Mouse (Mus musculus): ENCODE results near the gene Minos1. TPM values are rescaled to one million over a fixed set of nuclear protein-coding genes. Genes with fewer than 3 reads are reported as not detected.

Gene Minos1
- polyA plus RNA-seq, 1 experiment from 2014 or later, result 440 TPM

DNA sequence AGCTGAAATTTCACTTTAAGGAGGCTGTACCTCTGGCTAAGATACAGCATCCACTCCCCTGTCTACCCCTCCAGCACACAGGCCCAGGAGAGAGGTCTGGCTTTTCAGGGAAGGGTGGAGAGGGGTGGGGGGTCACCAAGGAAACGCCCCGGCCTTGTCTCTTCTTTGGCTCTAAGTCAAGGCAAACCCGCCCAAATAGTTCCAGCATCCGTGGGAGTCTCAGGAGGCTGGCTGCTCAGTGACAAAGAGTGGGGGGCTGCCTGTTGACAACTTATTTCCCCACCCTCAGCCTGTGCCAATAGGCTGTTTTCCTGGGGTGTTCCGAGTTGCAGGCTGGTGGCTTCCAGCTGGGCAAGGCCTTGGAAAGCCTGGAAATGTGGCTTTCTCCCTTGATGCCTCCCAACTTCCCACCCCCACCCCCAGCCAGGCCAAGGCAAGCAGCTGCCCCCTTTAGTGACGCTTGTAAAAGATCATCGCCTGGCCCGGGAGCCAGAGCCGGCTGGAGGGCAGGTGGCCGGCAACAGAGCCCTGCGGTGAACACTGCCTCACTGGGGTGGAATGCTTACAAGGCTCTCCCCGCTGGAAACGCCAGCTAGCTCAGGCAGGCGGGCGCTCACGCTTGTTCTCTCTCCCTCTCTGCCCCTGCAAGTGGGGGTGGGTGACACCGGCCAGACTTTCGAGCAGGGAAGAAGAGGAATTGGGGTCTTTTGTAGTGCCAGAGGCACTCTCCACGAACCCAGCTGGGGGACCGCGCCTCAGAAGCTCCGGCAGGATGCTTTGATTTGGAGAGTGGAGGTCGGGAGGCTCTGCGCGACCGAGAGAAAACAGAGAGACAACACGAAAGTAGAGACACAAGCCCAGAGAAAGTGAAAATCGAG, 39.2 kb downstream of the Minos1 start:
- no peaks in the 10 kb centered on the region for H3K36me3 ChIP-seq
- no peaks in the 10 kb centered on the region for H3K9me3 ChIP-seq (replicated peaks)
- H3K9ac ChIP-seq (replicated peaks), result peak overlapping the region; percentile 63
- H3K4me2 ChIP-seq, result peak overlapping the region; percentile 93
- peaks cover 33% of the 10 kb centered on the region for H3K4me1 ChIP-seq
- H3K27ac ChIP-seq (replicated peaks), result peak overlapping the region; percentile 78
- peaks cover 43% of the 10 kb centered on the region for H3K27me3 ChIP-seq (replicated peaks)
- H3K4me3 ChIP-seq (replicated peaks), result peak overlapping the region; percentile 55
- ATAC-seq (ENCODE audit: low FRiP score), result peak; percentile 42; the same call in 1 of the 2 replicates
- 3% methylated on average over 27 of the region's 28 CpGs for WGBS

DNA sequence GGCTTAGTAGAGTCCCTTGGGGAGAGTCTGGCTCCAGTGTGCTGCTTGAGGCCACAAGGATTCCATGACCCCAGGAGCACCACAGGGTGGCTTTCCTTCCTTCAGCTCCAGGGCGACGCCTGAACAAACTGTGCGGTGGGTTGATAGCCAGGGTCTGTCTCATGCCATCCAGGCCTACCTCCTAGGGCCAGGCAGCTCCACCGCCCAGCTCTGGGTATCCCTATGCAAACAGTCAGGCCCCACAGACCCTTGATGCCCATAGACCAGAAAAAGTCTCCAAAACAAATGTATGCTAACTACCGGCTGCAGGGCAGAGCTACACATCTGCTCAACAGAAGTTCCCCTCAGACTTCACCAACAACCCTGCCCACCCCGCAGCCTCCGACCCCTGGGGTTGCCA, 39.8 kb downstream of the Minos1 start:
- H3K27me3 ChIP-seq (replicated peaks), result peaks cover 43% of the 10 kb centered on the region
- 32% methylated on average over 7 of the region's 7 CpGs for WGBS
- H3K4me3 ChIP-seq (replicated peaks), result peak overlapping the region; percentile 55
- no peak for ATAC-seq (ENCODE audit: low FRiP score)
- 0 out of 2 replicates have a peak overlapping the region, but pooled peaks have one; percentile 63 for H3K9ac ChIP-seq (replicated peaks)
- peaks cover 33% of the 10 kb centered on the region for H3K4me1 ChIP-seq
- H3K27ac ChIP-seq (replicated peaks), result peak overlapping the region; percentile 78; the same call in 1 of the 2 replicates
- H3K36me3 ChIP-seq, result no peaks in the 10 kb centered on the region
- H3K4me2 ChIP-seq, result peak overlapping the region; percentile 93
- H3K9me3 ChIP-seq (replicated peaks), result no peaks in the 10 kb centered on the region

DNA sequence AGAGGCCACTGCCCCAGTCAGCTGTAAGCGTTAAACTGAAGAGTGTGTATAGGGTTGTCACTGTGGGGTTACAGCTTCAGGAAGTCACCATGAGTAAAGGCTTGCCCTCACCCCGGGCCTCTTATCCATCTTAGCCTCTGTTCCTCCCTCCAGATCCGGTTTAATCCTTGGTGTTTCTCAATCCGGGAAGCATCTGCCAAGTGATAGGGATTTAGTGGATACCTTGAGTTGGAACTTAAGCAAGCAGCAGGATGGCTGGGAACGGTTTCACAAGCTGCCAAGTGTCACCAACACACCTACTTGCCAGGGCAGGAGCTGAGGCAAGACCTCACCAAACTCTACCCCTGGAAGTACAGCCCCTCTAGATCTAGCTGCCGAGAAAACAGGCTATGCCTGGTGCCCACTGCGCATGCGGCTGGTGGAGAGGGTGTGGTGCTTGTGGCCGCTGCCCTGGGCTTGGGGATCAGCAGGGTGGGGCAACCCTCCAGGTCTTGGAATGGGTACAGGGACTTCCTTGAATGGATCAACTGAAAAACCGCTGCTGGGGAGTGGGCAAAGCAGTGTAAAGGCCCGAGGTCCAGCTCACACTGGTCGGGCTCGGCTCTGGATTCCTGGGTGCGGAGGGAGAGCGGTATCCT, 40.5 kb downstream of the Minos1 start:
- peak overlapping the region; percentile 93 for H3K4me2 ChIP-seq
- H3K9ac ChIP-seq (replicated peaks), result no peak overlapping the region
- WGBS, result 71% methylated on average over 15 of the region's 15 CpGs
- H3K4me3 ChIP-seq (replicated peaks), result peak overlapping the region; percentile 55; the same call in 1 of the 2 replicates
- H3K36me3 ChIP-seq, result no peaks in the 10 kb centered on the region
- H3K27ac ChIP-seq (replicated peaks), result no peak overlapping the region
- H3K4me1 ChIP-seq, result peaks cover 35% of the 10 kb centered on the region
- no peaks in the 10 kb centered on the region for H3K9me3 ChIP-seq (replicated peaks)
- ATAC-seq (ENCODE audit: low FRiP score), result no peak
- H3K27me3 ChIP-seq (replicated peaks), result peaks cover 44% of the 10 kb centered on the region

DNA sequence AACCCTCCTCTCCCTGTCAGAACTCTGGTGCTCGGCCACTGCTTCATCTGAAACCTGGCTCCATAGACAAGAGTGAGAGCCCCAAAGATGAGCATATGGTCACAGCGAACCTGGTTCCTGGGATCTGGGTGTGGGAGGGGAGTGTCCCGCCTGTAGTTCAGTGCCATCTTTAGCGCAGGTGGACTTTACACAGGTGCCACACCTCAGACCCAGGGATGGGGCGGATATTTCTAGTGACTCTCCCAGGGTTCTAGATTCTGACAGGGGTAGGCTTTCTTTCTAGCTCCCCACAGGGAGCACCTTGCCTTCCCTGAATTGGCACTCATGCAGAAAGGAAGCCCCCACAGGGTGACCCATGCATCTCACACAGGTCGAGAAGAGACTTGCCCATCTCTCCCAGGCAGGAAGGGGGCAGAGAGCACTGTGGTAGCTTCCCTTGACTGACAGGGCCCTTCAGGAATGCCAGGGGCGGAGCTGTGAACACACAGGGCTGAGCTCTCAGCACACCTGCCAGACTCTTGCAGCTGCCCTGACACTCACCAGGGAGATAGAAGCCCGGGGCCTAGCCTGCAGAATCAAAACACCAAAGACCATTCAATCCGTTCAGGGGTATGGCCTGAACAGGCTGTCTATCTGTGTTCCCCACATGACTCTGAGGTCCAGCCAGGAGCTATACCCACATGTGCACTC, 41.8 kb downstream of the Minos1 start:
- ATAC-seq (ENCODE audit: low FRiP score), result no peak
- 60% methylated on average over 9 of the region's 9 CpGs for WGBS
- Histone ChIP-seq H3K4me3 (replicated peaks) (no peak overlapping the region), H3K36me3 (no peaks in the 10 kb centered on the region), H3K27me3 (replicated peaks) (peaks cover 46% of the 10 kb centered on the region), H3K9ac (replicated peaks) (no peak overlapping the region), H3K4me1 (peaks cover 33% of the 10 kb centered on the region), H3K27ac (replicated peaks) (no peak overlapping the region), H3K9me3 (replicated peaks) (no peaks in the 10 kb centered on the region), H3K4me2 (no peak overlapping the region)

DNA sequence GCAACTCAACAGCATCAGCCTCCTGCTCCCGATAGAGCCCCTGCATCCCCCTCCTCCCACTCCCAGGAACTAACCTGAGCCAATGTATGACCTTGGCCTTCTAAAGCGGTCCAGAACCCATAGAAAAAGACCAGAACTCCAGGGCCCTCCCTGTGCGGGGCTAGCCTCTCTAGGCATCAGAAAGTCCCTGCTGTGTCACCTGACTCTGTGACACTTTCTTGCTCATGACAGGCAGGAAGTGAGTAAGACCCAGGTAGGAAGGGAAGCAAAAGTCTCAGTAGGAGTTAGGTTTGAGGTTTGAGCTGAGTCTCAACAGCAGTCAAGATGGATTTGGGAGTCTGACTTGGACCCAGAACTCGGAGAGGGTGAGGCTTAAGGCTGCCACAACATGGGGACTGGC, 43.9 kb downstream of the Minos1 start:
- ATAC-seq (ENCODE audit: low FRiP score), result no peak
- Histone ChIP-seq H3K27me3 (replicated peaks) (peaks cover 25% of the 10 kb centered on the region), H3K4me1 (peaks cover 35% of the 10 kb centered on the region), H3K9me3 (replicated peaks) (no peaks in the 10 kb centered on the region), H3K36me3 (no peaks in the 10 kb centered on the region), H3K4me2 (no peak overlapping the region), H3K4me3 (replicated peaks) (no peak overlapping the region), H3K9ac (replicated peaks) (no peak overlapping the region), H3K27ac (replicated peaks) (no peak overlapping the region)
- 73% methylated on average over 4 of the region's 4 CpGs for WGBS

DNA sequence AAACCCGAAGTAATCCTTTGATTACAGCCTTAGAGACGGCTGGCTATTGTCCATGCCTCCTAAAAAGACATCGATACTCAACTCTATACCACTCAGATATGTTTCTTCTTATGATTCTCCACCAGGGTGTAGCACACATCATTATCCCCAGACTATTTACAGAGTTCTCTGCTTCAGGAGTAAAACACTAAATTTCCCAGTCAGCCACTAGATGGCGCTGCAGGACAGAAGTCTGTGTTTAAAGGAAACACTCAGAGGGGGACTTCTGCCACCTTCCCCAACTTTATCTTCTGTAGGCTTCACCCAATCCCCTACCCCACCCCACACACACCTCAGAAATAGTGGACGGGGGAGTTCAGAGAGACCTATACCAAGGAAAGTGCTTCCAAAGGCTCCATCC, 44.9 kb downstream of the Minos1 start:
- peak; percentile 36; the same call in 1 of the 2 replicates for ATAC-seq (ENCODE audit: low FRiP score)
- no peak overlapping the region for H3K4me2 ChIP-seq
- H3K27ac ChIP-seq (replicated peaks), result no peak overlapping the region
- H3K9me3 ChIP-seq (replicated peaks), result no peaks in the 10 kb centered on the region
- H3K4me1 ChIP-seq, result peaks cover 34% of the 10 kb centered on the region
- H3K4me3 ChIP-seq (replicated peaks), result no peak overlapping the region
- H3K9ac ChIP-seq (replicated peaks), result no peak overlapping the region
- H3K36me3 ChIP-seq, result no peaks in the 10 kb centered on the region
- peaks cover 16% of the 10 kb centered on the region for H3K27me3 ChIP-seq (replicated peaks)
- WGBS, result 27% methylated on average over 5 of the region's 5 CpGs

DNA sequence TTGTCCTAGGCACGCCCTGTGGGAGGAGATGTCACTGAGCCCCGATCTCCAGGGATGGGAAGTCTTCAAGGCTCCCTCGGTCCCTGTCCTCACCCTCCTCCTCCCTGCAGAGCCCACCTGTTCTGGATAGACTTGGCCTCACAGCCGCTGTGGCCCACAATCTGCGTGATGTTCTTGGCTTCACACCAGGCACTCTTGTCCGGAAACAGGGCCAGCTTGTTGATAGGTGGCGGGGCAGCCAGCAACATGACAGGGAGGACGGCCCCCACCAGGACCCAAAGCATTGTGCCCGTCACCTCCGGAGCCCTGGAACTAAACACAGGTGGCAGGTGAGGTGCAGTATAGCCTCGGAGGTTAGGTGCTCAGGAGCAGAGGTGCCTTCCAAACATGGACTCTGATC, 45.6 kb downstream of the Minos1 start:
- no peaks in the 10 kb centered on the region for H3K36me3 ChIP-seq

DNA sequence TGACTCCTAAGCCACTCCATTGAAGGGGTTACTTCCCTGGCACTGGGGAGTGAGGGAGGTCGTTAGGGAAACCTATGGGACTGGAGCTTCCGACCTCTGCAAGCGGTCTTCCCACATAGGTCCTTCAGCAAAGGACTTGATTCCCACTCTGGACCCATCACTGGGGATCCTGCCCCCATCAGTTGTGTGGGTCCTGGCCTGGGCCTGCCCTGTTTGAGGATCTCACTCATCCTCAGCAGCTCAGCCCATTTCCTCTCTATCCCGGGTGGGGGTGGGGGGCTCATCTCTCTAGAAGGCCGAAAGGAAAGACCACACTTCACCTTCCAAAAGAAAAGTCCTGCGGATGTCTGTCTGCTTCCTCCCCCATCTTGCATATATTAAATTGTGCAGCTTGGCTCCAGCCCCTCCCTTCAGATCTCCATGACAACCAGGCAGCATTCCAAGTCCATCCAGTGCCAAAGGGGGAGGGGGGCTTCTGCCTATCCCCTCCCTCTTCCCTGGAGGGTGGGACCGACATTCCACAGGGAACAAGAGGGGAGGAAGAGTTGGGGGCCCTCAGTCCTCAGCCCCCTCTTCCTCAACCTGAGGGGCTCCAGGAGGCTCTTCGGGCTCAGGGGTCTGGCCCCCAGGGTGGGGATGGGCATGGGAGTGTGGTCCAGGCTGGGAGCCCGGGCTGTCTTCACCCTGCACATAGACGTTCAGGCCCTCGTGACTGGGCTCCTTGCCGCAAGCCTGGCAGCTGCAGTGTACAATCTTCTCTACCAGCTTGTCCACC, 47.9 kb downstream of the Minos1 start:
- whole genome bisulfite sequencing, result 19% methylated on average over 12 of the region's 12 CpGs
- peak overlapping the region; percentile 37 for H3K4me2 ChIP-seq
- no peak overlapping the region for H3K4me3 ChIP-seq (replicated peaks)
- peaks cover 6% of the 10 kb centered on the region; the same call in 1 of the 2 replicates for H3K27me3 ChIP-seq (replicated peaks)
- peak overlapping the region; percentile 28; the same call in 1 of the 2 replicates for H3K9ac ChIP-seq (replicated peaks)
- H3K4me1 ChIP-seq, result peaks cover 28% of the 10 kb centered on the region
- no peaks in the 10 kb centered on the region for H3K9me3 ChIP-seq (replicated peaks)
- ATAC-seq (ENCODE audit: low FRiP score), result peak; percentile 58
- H3K27ac ChIP-seq (replicated peaks), result no peak overlapping the region; the same call in 1 of the 2 replicates
- H3K36me3 ChIP-seq, result no peaks in the 10 kb centered on the region

More for the DNA sequence above, 45.6 kb downstream of the Minos1 start:
- no peak for ATAC-seq (ENCODE audit: low FRiP score)
- Histone ChIP-seq H3K4me3 (replicated peaks) (no peak overlapping the region), H3K4me1 (peaks cover 28% of the 10 kb centered on the region), H3K27me3 (replicated peaks) (peaks cover 9% of the 10 kb centered on the region), H3K4me2 (no peak overlapping the region), H3K27ac (replicated peaks) (no peak overlapping the region), H3K9me3 (replicated peaks) (no peaks in the 10 kb centered on the region), H3K9ac (replicated peaks) (no peak overlapping the region)
- WGBS, result 77% methylated on average over 11 of the region's 11 CpGs

DNA sequence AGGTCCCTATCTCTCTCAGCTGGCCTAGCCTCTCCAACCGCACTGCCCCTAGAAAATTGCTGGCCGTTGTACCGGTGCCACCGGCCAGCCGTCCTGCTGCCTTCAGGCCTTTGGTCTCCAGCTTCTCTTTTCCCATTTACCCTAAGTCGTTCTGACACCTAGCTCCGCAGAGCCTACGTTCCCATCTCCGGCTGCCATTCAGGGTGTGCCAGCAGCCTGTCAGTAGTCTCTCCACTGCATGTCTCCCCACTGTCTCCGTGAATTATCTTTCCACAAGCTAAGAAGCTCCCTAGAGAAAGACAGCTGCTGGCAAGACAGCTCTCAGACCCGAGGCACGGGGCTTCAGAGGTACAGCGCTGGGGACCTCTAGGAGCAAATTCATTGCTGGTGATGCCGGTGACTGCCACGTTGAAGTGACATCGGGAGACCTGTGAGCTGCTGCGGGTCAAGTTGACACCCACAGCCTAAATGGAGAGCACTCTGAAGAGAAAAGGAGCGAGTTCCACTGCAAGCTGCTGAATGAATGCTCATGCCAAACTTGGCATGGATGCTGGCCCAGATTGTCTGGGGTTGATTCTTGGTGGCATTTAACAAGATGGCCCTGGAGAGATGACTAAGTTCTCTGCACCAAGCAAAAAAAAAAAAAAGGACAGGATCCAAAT, 49.5 kb downstream of the Minos1 start:
- Histone ChIP-seq H3K4me2 (no peak overlapping the region), H3K4me3 (replicated peaks) (no peak overlapping the region), H3K4me1 (peaks cover 28% of the 10 kb centered on the region), H3K9ac (replicated peaks) (no peak overlapping the region), H3K9me3 (replicated peaks) (no peaks in the 10 kb centered on the region), H3K36me3 (no peaks in the 10 kb centered on the region), H3K27me3 (replicated peaks) (peaks cover 16% of the 10 kb centered on the region), H3K27ac (replicated peaks) (0 out of 2 replicates have a peak overlapping the region, but pooled peaks have one; percentile 5)
- WGBS, result 60% methylated on average over 18 of the region's 18 CpGs
- ATAC-seq (ENCODE audit: low FRiP score), result no peak

DNA sequence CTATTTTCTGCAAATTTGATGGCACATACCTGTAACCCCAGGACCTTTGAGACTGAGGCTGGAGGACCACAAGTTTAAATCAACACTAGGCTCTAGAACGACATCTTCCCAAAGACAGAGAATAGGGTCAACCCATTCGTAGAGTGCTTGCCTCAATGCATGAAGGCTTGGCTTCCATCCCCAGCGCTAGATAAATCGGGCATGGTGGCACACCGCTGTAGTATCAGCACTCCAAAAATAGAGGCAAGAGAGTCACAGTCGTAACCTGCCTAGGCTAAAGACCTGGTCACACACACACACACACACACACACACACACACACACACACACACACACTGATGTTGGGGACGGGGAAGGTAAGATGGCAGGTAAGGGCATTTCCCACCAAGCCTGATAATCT, 50.7 kb downstream of the Minos1 start:
- Histone ChIP-seq H3K9ac (replicated peaks) (no peak overlapping the region), H3K27ac (replicated peaks) (no peak overlapping the region), H3K4me2 (no peak overlapping the region), H3K4me3 (replicated peaks) (no peak overlapping the region), H3K36me3 (no peaks in the 10 kb centered on the region), H3K9me3 (replicated peaks) (no peaks in the 10 kb centered on the region), H3K4me1 (peaks cover 31% of the 10 kb centered on the region), H3K27me3 (replicated peaks) (peaks cover 25% of the 10 kb centered on the region)
- 87% methylated on average over 7 of the region's 7 CpGs for WGBS
- no peak for ATAC-seq (ENCODE audit: low FRiP score)

All from neural tube, embryonic 15.5 days (tissue).